Mouse (Mus musculus) thymus, adult 2 months (tissue): ENCODE measurements at regions not wholly inside any gene's neighbourhood (a gene's known extent, or its start where the extent isn't known, plus 50 kb on each side); places are given as distances from the start of the nearest gene placed in this dataset.

ENCODE experiments used
- CTCF ChIP-seq: fragments of 200-500 bp; IDR thresholded peaks from 2 replicates; pipeline ENCODE4 v1.5.1; 2012; ENCODE audit warnings: mild to moderate bottlenecking, control low read depth, low read length, moderate library complexity, borderline replicate concordance; ENCODE audit not compliant: control insufficient read depth, poor library complexity, insufficient read depth; ENCODE audit errors: extremely low read depth
- POLR2A ChIP-seq: fragments of 200-500 bp; IDR thresholded peaks from 2 replicates; pipeline ENCODE4 v1.6.1; 2012; ENCODE audit warnings: mild to moderate bottlenecking, low read length, control low read depth, moderate library complexity; ENCODE audit not compliant: control insufficient read depth, poor library complexity, insufficient read depth; ENCODE audit errors: extremely low read depth

GRCm38 (mm10) chr10:125735744-125736494 lies 230.0 kb upstream of the Lrig3 start:
- TF ChIP-seq POLR2A (no peak), CTCF (no peak)
